Mouse (Mus musculus) megakaryocyte, embryonic 14.5 days (primary cell): Measurements from ENCODE around the gene Sumo2. TPM values are rescaled to one million over a fixed set of nuclear protein-coding genes. Genes with fewer than 3 reads are reported as not detected.
"Not testable (repeated sequence)": the region's sequence is repeated elsewhere in the genome, so short reads cannot be mapped to it uniquely, and the experiment has no call there.

Experiments
- H3K27me3 ChIP-seq: replicated peaks from 2 replicates; pipeline ENCODE3; 2012; ENCODE audit warnings: inconsistent platforms
- H3K36me3 ChIP-seq: replicated peaks from 2 replicates; pipeline ENCODE3; 2012; ENCODE audit warnings: low read length, inconsistent platforms, mixed read lengths
- H3K4me1 ChIP-seq: 2 replicates; pipeline ENCODE4 v1.6.1; 2012; ENCODE audit warnings: inconsistent platforms
- H3K4me3 ChIP-seq: replicated peaks from 2 replicates; pipeline ENCODE3; 2012; ENCODE audit warnings: moderate library complexity, mild to moderate bottlenecking, inconsistent platforms
- H3K9me3 ChIP-seq: 2 replicates; pipeline ENCODE4 v1.6.1; 2012; ENCODE audit warnings: inconsistent platforms
- FLI1 ChIP-seq: IDR thresholded peaks from 2 replicates; pipeline ENCODE4 v1.6.1; 2012; ENCODE audit warnings: low read length, inconsistent platforms, mixed read lengths
- GATA1 ChIP-seq: IDR thresholded peaks from 3 replicates; pipeline ENCODE4 v1.6.1; 2012; ENCODE audit warnings: mixed read lengths, low read length, inconsistent platforms, borderline replicate concordance
- polyA plus RNA-seq: library from polyadenylated mRNA; stranded (reverse); fragments of >175 nt; gene quantifications from 2 replicates; pipeline ENCODE4 v1.2.3, GENCODE M21; 2012; ENCODE audit warnings: low replicate concordance; ENCODE audit not compliant: insufficient read depth

Sumo2 gene
- polyA plus RNA-seq, 1 experiment, result 368 TPM

GRCm38 (mm10) chr11:115552783-115553182, 16.7 kb upstream of the Sumo2 start:
- H3K4me1 ChIP-seq, result no peaks in the 10 kb centered on the region
- no peak overlapping the region for H3K4me3 ChIP-seq
- TF ChIP-seq GATA1, result no peak
- no peak for TF ChIP-seq FLI1
- H3K9me3 ChIP-seq, result peaks cover 6% of the 10 kb centered on the region; the same call in 1 of the 2 replicates
- peaks cover 3% of the 10 kb centered on the region for H3K27me3 ChIP-seq
- no peaks in the 10 kb centered on the region for H3K36me3 ChIP-seq

GRCm38 (mm10) chr11:115543571-115543970, 7.5 kb upstream of the Sumo2 start:
- Histone ChIP-seq H3K4me1 (no peaks in the 10 kb centered on the region), H3K36me3 (no peaks in the 10 kb centered on the region), H3K27me3 (peaks cover 22% of the 10 kb centered on the region), H3K9me3 (no peaks in the 10 kb centered on the region), H3K4me3 (no peak overlapping the region)
- TF ChIP-seq FLI1, result no peak
- no peak for TF ChIP-seq GATA1

- Histone ChIP-seq H3K9me3 (no peaks in the 10 kb centered on the region), H3K4me3 (no peak overlapping the region), H3K27me3 (peaks cover 11% of the 10 kb centered on the region), H3K4me1 (peaks cover 28% of the 10 kb centered on the region), H3K36me3 (peaks cover 13% of the 10 kb centered on the region)
- TF ChIP-seq FLI1, result no peak
- TF ChIP-seq GATA1, result no peak
Measured at GRCm38 (mm10) chr11:115538045-115538444, 2.0 kb upstream of the Sumo2 start.

- H3K9me3 ChIP-seq, result no peaks in the 10 kb centered on the region
- peak overlapping the region; percentile 99 for H3K4me3 ChIP-seq
- no peak for TF ChIP-seq GATA1
- no peak for TF ChIP-seq FLI1
- H3K4me1 ChIP-seq, result peaks cover 34% of the 10 kb centered on the region
- H3K27me3 ChIP-seq, result peaks cover 2% of the 10 kb centered on the region
- H3K36me3 ChIP-seq, result peaks cover 24% of the 10 kb centered on the region
Measured at GRCm38 (mm10) chr11:115536856-115537568, 936 bp upstream of the Sumo2 start.

GRCm38 (mm10) chr11:115535401-115536037, 557 bp downstream of the Sumo2 start:
- peaks cover 35% of the 10 kb centered on the region for H3K36me3 ChIP-seq
- TF ChIP-seq GATA1 (no peak), FLI1 (no peak)

GRCm38 (mm10) chr11:115534759-115535371, 1.2 kb downstream of the Sumo2 start:
- H3K27me3 ChIP-seq, result no peaks in the 10 kb centered on the region
- no peaks in the 10 kb centered on the region for H3K9me3 ChIP-seq
- TF ChIP-seq FLI1 (no peak), GATA1 (no peak)
- H3K4me1 ChIP-seq, result peaks cover 47% of the 10 kb centered on the region
- peak overlapping the region; percentile 99 for H3K4me3 ChIP-seq
- H3K36me3 ChIP-seq, result peaks cover 41% of the 10 kb centered on the region

More at GRCm38 (mm10) chr11:115535401-115536037, 557 bp downstream of the Sumo2 start:
- Histone ChIP-seq H3K4me3 (peak overlapping the region; percentile 99), H3K9me3 (no peaks in the 10 kb centered on the region), H3K27me3 (no peaks in the 10 kb centered on the region), H3K4me1 (peaks cover 44% of the 10 kb centered on the region)

- Histone ChIP-seq H3K4me1 (peaks cover 15% of the 10 kb centered on the region; the same call in 1 of the 2 replicates), H3K36me3 (peaks cover 83% of the 10 kb centered on the region)
- H3K9me3 ChIP-seq, H3K27me3 ChIP-seq, H3K4me3 ChIP-seq: not testable (repeated sequence)
Measured at GRCm38 (mm10) chr11:115526446-115526845, 9.6 kb downstream of the Sumo2 start.

- TF ChIP-seq FLI1 (no peak), GATA1 (no peak)
- Histone ChIP-seq H3K9me3 (no peaks in the 10 kb centered on the region), H3K4me3 (no peak overlapping the region), H3K4me1 (peaks cover 11% of the 10 kb centered on the region; the same call in 1 of the 2 replicates), H3K36me3 (peaks cover 67% of the 10 kb centered on the region), H3K27me3 (no peaks in the 10 kb centered on the region)
Measured at GRCm38 (mm10) chr11:115522703-115523102, 13.4 kb downstream of the Sumo2 start.

GRCm38 (mm10) chr11:115522238-115522637, 13.8 kb downstream of the Sumo2 start:
- H3K36me3 ChIP-seq, result peaks cover 62% of the 10 kb centered on the region
- H3K4me3 ChIP-seq, result no peak overlapping the region
- TF ChIP-seq GATA1 (no peak), FLI1 (no peak)
- H3K9me3 ChIP-seq, result no peaks in the 10 kb centered on the region
- peaks cover 11% of the 10 kb centered on the region; the same call in 1 of the 2 replicates for H3K4me1 ChIP-seq
- no peaks in the 10 kb centered on the region for H3K27me3 ChIP-seq

GRCm38 (mm10) chr11:115521080-115521479, 15.0 kb downstream of the Sumo2 start:
- Histone ChIP-seq H3K36me3 (peaks cover 52% of the 10 kb centered on the region), H3K4me3 (no peak overlapping the region), H3K9me3 (no peaks in the 10 kb centered on the region), H3K27me3 (no peaks in the 10 kb centered on the region), H3K4me1 (peaks cover 11% of the 10 kb centered on the region; the same call in 1 of the 2 replicates)
- no peak for TF ChIP-seq GATA1
- no peak for TF ChIP-seq FLI1
